Mouse (Mus musculus): ENCODE results near the gene Lrig2. TPM values are rescaled to one million over a fixed set of nuclear protein-coding genes. Genes with fewer than 3 reads are reported as not detected.

Gene Lrig2
- 9.8 and 11.0 TPM in 2 replicates for polyA plus RNA-seq (2014; fragmentation: Nextera tagmentation; extraction: Ambion mirVana)

- Histone ChIP-seq H3K9me3 (ENCODE audit: control insufficient read depth, low read length) (no peaks in the 10 kb centered on the region), H3K4me1 (replicated peaks; ENCODE audit: control insufficient read depth, insufficient read depth, low read length) (0 out of 2 replicates have a peak, but pooled peaks cover 5% of the 10 kb centered on the region), H3K36me3 (ENCODE audit: control insufficient read depth, insufficient read depth, low read length) (no peaks in the 10 kb centered on the region), H3K27ac (ENCODE audit: low read depth, low read length) (peak within 1 kb of the TSS; percentile 92), H3K9ac (ENCODE audit: low read depth, low read length) (peak within 1 kb of the TSS; percentile 82), H3K27me3 (replicated peaks; ENCODE audit: control insufficient read depth, insufficient read depth, low read length) (no peaks in the 10 kb centered on the region), H3K4me3 (ENCODE audit: low read depth, low read length) (peak within 1 kb of the TSS; percentile 82), H3K4me2 (peak within 1 kb of the TSS; percentile 76)
- DNase-seq (ENCODE audit: low spot score) (peak; percentile 99), ATAC-seq (replicated peaks; ENCODE audit: low FRiP score) (peak; percentile 98)
- WGBS: under 1% methylated on average over 70 of the region's 71 CpGs
These were observed at the start of gene Lrig2 for GRCm38 (mm10) chr3:104511538-104512423. Lrig2 (minus strand) TSS chr3:104511918.

GRCm38 (mm10) chr3:104556624-104557023 is 44.9 kb upstream of the Lrig2 start:
- Histone ChIP-seq H3K4me1 (replicated peaks; ENCODE audit: control insufficient read depth, insufficient read depth, low read length) (no peaks in the 10 kb centered on the region; the same call in 1 of the 2 replicates), H3K9me3 (ENCODE audit: control insufficient read depth, low read length) (no peaks in the 10 kb centered on the region), H3K4me2 (no peak overlapping the region), H3K27me3 (replicated peaks; ENCODE audit: control insufficient read depth, insufficient read depth, low read length) (no peaks in the 10 kb centered on the region), H3K4me3 (ENCODE audit: low read depth, low read length) (no peak overlapping the region), H3K9ac (ENCODE audit: low read depth, low read length) (no peak overlapping the region), H3K27ac (ENCODE audit: low read depth, low read length) (no peak overlapping the region), H3K36me3 (ENCODE audit: control insufficient read depth, insufficient read depth, low read length) (no peaks in the 10 kb centered on the region)
- ATAC-seq (replicated peaks; ENCODE audit: low FRiP score) (no peak), DNase-seq (ENCODE audit: low spot score) (no peak)
- 88% methylated on average over 1 of the region's 1 CpGs for WGBS

GRCm38 (mm10) chr3:104550594-104550993 is 38.9 kb upstream of the Lrig2 start:
- ATAC-seq (replicated peaks; ENCODE audit: low FRiP score) (no peak), DNase-seq (ENCODE audit: low spot score) (no peak)
- H3K27ac ChIP-seq (ENCODE audit: low read depth, low read length): no peak overlapping the region
- no peak overlapping the region for H3K4me2 ChIP-seq
- H3K4me1 ChIP-seq (replicated peaks; ENCODE audit: control insufficient read depth, insufficient read depth, low read length): no peaks in the 10 kb centered on the region
- WGBS: 43% methylated on average over 3 of the region's 3 CpGs
- no peaks in the 10 kb centered on the region for H3K9me3 ChIP-seq (ENCODE audit: control insufficient read depth, low read length)
- no peaks in the 10 kb centered on the region for H3K27me3 ChIP-seq (replicated peaks; ENCODE audit: control insufficient read depth, insufficient read depth, low read length)
- no peaks in the 10 kb centered on the region for H3K36me3 ChIP-seq (ENCODE audit: control insufficient read depth, insufficient read depth, low read length)
- no peak overlapping the region for H3K9ac ChIP-seq (ENCODE audit: low read depth, low read length)
- H3K4me3 ChIP-seq (ENCODE audit: low read depth, low read length): no peak overlapping the region

GRCm38 (mm10) chr3:104548367-104549087 is 36.8 kb upstream of the Lrig2 start:
- no peak for DNase-seq (ENCODE audit: low spot score)
- Histone ChIP-seq H3K27me3 (replicated peaks; ENCODE audit: control insufficient read depth, insufficient read depth, low read length) (no peaks in the 10 kb centered on the region), H3K36me3 (ENCODE audit: control insufficient read depth, insufficient read depth, low read length) (no peaks in the 10 kb centered on the region), H3K4me1 (replicated peaks; ENCODE audit: control insufficient read depth, insufficient read depth, low read length) (no peaks in the 10 kb centered on the region), H3K4me3 (ENCODE audit: low read depth, low read length) (no peak overlapping the region), H3K9me3 (ENCODE audit: control insufficient read depth, low read length) (no peaks in the 10 kb centered on the region), H3K27ac (ENCODE audit: low read depth, low read length) (no peak overlapping the region), H3K9ac (ENCODE audit: low read depth, low read length) (no peak overlapping the region), H3K4me2 (no peak overlapping the region)
- WGBS: 57% methylated on average over 15 of the region's 15 CpGs
- ATAC-seq (replicated peaks; ENCODE audit: low FRiP score): no peak

GRCm38 (mm10) chr3:104543825-104544224 is 32.1 kb upstream of the Lrig2 start:
- Histone ChIP-seq H3K27ac (ENCODE audit: low read depth, low read length) (no peak overlapping the region), H3K9ac (ENCODE audit: low read depth, low read length) (no peak overlapping the region), H3K36me3 (ENCODE audit: control insufficient read depth, insufficient read depth, low read length) (no peaks in the 10 kb centered on the region), H3K4me1 (replicated peaks; ENCODE audit: control insufficient read depth, insufficient read depth, low read length) (no peaks in the 10 kb centered on the region; the same call in 1 of the 2 replicates), H3K9me3 (ENCODE audit: control insufficient read depth, low read length) (no peaks in the 10 kb centered on the region), H3K27me3 (replicated peaks; ENCODE audit: control insufficient read depth, insufficient read depth, low read length) (no peaks in the 10 kb centered on the region), H3K4me3 (ENCODE audit: low read depth, low read length) (no peak overlapping the region), H3K4me2 (no peak overlapping the region)
- WGBS: 88% methylated on average over 3 of the region's 3 CpGs
- ATAC-seq (replicated peaks; ENCODE audit: low FRiP score) (no peak), DNase-seq (ENCODE audit: low spot score) (no peak)

- no peak for ATAC-seq (replicated peaks; ENCODE audit: low FRiP score)
- no peaks in the 10 kb centered on the region for H3K9me3 ChIP-seq (ENCODE audit: control insufficient read depth, low read length)
- H3K4me1 ChIP-seq (replicated peaks; ENCODE audit: control insufficient read depth, insufficient read depth, low read length): no peaks in the 10 kb centered on the region; the same call in 1 of the 2 replicates
- H3K27ac ChIP-seq (ENCODE audit: low read depth, low read length): 0 out of 2 replicates have a peak overlapping the region, but pooled peaks have one; percentile 15
- H3K27me3 ChIP-seq (replicated peaks; ENCODE audit: control insufficient read depth, insufficient read depth, low read length): no peaks in the 10 kb centered on the region
- no peaks in the 10 kb centered on the region for H3K36me3 ChIP-seq (ENCODE audit: control insufficient read depth, insufficient read depth, low read length)
- H3K4me3 ChIP-seq (ENCODE audit: low read depth, low read length): no peak overlapping the region
- H3K9ac ChIP-seq (ENCODE audit: low read depth, low read length): no peak overlapping the region
- H3K4me2 ChIP-seq: peak overlapping the region; percentile 54
- DNase-seq (ENCODE audit: low spot score): no peak
- WGBS: 48% methylated on average over 2 of the region's 2 CpGs
These were observed 30.3 kb upstream of the Lrig2 start for GRCm38 (mm10) chr3:104542065-104542429.

GRCm38 (mm10) chr3:104541139-104542064 is 29.7 kb upstream of the Lrig2 start:
- 0 out of 2 replicates have a peak overlapping the region, but pooled peaks have one; percentile 15 for H3K27ac ChIP-seq (ENCODE audit: low read depth, low read length)
- 16% methylated on average over 21 of the region's 21 CpGs for WGBS
- no peaks in the 10 kb centered on the region for H3K36me3 ChIP-seq (ENCODE audit: control insufficient read depth, insufficient read depth, low read length)
- 0 out of 2 replicates have a peak overlapping the region, but pooled peaks have one; percentile 13 for H3K9ac ChIP-seq (ENCODE audit: low read depth, low read length)
- peak overlapping the region; percentile 16; the same call in 1 of the 2 replicates for H3K4me3 ChIP-seq (ENCODE audit: low read depth, low read length)
- no peaks in the 10 kb centered on the region; the same call in 1 of the 2 replicates for H3K4me1 ChIP-seq (replicated peaks; ENCODE audit: control insufficient read depth, insufficient read depth, low read length)
- no peaks in the 10 kb centered on the region for H3K27me3 ChIP-seq (replicated peaks; ENCODE audit: control insufficient read depth, insufficient read depth, low read length)
- no peaks in the 10 kb centered on the region for H3K9me3 ChIP-seq (ENCODE audit: control insufficient read depth, low read length)
- ATAC-seq (replicated peaks; ENCODE audit: low FRiP score) (peak; percentile 57), DNase-seq (ENCODE audit: low spot score) (peak; percentile 65)
- peak overlapping the region; percentile 54 for H3K4me2 ChIP-seq

Measured in liver, embryonic 11.5 days (tissue).